Mouse (Mus musculus) brain, embryonic 18.5 days (tissue): ENCODE data around the gene Wasf1.

Experiments used
- DNase-seq: peaks from one replicate; pipeline ENCODE4 v3.0.0-alpha.2; 2012; ENCODE audit warnings: low read depth, low spot score

Wasf1 gene

DNA sequence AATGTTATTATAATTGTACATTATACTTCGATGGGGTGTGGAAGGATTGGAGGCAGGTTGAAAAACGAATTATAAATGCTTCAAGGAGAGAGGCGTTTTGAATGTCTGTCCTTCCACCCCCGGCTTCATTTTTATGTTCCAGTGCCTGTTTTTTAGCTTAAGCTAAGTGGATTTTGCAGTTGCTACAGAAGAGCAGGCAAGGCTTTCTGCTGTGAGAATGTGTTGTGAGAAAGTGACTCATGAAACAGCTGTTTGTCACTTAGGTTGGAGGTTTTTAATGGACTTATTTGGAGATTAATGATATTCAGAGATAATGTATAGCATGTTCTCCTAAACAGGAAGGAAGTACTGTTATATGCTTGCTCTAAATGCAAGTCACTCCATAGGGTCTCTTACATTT, 5.9 kb downstream of the Wasf1 start:
- no peak for DNase-seq

DNA sequence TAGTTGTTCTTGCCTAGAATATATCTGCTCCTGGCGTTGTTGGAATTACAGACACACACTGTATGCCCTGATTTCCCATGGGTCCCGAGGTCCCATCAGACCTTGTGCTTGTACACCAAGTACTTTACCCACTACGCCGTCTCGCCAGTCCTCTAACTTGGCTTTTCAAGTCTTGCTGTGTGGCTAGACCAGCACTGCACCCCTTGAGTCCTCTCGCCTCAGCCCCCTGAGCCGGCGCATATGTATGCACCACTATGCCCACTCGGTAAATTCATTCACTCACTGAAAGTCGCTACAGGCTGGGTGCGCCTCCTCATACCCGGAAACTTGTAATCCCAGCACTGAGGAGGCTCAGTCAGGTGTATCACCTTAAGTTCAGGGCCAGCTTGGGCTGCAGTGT, 12.5 kb downstream of the Wasf1 start:
- DNase-seq: no peak

DNA sequence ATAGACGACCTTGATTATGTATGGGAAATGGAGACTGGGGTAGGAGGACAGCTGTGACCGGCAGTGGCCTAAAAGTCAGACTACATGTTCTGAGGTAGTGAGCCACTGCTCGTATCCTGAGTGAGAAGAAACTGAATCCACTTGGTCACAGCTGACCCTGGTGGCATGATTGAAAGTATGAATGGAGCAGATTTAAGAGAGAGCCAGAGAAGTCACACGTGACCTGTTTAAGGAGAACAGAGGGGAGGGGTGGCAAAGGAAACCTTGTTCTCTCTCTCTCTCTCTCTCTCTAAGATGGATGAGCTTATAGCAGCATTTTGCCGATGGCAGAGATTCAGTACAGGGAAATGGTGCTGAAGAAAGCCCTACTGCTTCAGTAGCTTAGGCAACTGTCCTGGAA, 13.4 kb downstream of the Wasf1 start:
- no peak for DNase-seq

DNA sequence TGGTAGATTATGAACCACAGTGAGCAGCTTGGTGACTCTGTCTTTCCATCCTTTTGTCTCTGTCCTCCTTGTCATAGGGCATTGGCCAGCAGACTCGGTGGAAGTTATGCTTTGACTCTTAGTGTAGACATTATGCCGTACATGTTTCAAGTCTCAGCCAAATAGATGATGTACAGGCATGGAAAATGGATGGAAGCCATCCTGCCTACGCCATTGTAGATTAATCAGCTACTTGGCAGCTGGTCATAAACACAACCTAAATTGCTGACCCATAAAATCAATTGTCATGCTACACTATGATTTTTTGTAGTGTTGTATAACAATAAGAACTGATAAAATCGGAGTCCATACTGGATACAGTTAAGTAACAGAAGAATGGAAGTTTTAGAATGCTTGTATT, 18.5 kb downstream of the Wasf1 start:
- no peak for DNase-seq

DNA sequence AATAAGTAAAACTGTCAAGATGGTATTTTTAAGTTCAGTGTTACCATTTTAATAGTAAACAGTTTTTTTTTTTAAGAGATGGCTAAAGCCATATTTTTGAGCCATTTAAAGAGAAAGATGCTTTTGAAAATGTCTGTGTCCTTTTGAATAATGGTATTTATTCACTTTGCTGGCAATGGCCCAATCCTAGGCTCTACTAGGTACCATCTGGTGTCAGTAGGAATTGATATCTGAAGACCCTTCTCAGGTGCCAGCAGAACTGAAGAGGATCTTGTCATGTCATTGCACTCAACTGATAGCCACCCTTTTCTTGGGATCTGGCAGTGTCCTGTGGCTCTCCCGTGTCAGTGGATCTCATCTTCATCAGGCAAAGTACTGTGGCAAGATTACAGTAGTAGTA, 22.9 kb downstream of the Wasf1 start:
- no peak for DNase-seq

DNA sequence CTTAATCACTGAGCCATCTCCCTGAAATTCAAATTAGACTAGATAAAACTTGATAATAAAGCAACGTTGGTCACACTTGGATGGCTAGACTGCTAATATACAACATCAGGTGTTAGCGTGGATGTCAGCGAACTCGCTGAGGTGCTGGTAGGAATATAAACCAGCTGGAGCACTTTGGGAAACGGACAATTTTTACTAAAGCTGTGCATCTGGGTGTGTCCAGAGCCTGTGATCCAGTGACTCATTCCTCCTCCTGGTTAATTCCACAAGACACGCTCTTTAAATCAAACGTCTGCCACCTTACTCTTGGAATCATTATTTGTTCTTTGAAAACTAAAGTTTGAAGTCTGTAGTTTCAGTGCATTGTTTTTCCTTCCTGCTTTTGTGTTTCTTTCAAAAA, 23.5 kb downstream of the Wasf1 start:
- no peak for DNase-seq

DNA sequence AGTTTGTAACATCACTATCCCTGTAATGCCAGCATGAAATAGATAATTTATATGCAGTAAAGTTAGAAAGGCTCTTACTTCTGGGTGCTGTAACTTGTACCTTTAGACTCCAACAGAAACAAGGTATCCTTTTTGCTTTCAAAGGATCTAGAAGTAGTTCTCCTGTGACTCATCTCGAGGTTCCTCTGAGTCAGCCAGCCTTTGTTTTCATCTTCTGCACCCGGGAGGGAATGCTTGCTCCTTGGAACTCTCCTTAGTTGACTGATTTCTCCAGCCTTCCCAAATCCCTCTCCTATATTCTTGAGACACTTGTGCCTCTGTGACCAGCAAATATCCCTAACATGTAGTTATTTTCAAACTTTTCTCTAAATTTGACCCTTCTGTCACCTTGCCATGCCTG, 25.3 kb downstream of the Wasf1 start:
- no peak for DNase-seq

DNA sequence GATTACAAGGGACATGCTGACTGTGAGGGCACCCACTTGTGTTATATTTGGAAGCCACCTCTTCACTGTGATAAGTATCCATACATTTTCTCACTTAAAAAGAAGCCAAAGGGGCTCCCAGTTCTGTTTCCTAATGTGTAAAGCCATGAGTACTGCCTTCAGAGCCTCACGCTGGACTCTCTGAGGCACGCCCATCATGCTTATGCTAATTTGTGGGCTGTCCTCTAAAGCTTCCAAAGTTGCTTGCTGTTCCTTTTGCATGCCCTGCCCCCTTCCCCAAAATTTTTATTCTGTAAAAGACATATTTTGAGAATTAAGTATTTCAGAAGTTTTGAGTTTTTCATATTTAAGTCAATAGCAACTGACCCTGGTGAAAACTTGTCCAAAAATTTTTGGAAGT, 27.5 kb downstream of the Wasf1 start:
- DNase-seq: no peak

DNA sequence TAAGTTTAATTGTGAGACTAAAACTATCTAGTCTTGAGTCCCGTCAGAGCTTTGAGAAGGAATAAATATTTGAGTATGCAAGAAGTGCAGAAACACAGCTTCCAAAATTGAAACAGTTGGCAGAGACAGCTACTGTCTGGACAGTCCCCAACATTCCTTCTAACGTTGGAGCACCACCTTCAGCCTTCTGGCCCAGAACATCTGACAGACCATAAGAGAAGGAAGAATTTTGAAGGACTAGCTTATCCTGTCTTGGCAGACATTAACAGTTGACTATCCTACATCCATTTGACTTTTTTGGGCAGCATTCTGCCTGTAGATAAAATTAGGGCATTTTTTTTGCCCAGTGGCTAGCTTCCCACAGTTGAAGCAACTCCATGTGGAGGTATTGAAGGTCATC, 32.0 kb downstream of the Wasf1 start:
- no peak for DNase-seq

DNA sequence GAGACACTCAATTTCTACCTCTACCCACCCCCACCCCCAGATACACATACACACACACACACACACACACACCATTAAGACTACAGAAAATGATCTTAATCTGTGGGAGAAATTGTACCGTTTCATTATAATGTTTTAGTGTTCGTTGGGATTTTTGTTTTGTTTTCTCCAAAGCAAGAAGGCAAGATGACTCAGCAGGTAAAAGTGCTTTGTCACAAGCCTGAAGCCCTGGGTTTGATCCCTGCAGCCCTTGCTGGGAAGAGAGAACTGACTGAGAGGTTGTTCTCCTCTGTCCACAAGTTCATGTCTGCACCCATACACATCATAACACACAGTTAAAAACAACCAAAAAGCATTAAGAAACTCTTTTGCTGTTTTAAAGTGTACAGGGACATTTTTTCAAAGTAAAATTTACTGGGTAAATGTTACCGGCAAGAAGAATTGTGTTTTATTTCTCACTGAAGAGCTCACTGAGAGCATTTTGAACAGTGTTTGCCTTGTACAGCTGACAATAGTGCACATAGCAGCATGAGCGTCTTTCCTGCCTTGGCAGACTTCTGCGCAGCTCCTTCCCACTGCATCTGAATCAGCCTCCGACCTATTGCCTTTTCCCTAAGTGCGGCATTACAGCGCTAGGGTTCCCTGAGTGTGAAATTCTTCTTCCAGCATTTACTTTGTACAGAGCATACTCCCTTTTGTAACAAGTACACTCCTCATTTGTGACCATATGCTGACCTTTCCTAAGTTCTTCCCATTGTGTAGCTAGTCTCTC, 35.6 kb downstream of the Wasf1 start:
- DNase-seq: no peak

DNA sequence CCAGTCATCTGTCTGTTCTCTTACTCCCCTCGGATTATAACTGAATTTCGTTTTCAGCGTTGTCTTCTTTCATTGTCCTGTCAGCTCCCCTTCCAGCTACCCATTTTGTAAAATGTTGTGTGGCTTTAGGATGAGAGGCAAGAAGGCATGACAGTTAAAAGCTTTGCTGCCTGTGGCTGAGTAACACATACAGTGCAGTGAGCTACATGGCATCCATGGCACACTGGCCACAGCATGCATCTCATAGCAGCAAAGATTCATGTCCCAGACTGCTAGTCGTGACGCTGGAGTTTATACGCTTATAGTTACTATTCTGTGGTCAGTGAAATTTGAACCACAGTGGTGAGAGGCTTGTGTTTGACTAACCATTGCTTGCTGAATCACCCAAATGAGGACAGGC, 36.2 kb downstream of the Wasf1 start:
- DNase-seq: no peak

DNA sequence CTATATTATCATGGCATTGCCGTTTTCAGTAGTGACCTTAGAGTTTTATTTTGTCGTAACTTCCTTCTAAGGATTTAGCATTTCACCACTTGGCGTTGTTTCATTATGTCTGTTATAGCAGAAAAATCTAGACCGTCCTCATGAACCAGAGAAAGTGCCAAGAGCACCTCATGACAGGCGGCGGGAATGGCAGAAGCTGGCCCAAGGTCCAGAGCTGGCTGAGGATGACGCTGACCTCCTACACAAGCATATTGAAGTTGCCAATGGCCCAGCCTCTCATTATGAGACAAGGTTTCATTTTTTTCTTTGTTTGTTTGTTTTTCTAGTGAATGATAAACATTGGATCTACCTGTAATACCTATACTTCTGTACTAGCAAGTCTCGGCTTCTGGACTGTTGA, 49.7 kb downstream of the Wasf1 start:
- DNase-seq: no peak

DNA sequence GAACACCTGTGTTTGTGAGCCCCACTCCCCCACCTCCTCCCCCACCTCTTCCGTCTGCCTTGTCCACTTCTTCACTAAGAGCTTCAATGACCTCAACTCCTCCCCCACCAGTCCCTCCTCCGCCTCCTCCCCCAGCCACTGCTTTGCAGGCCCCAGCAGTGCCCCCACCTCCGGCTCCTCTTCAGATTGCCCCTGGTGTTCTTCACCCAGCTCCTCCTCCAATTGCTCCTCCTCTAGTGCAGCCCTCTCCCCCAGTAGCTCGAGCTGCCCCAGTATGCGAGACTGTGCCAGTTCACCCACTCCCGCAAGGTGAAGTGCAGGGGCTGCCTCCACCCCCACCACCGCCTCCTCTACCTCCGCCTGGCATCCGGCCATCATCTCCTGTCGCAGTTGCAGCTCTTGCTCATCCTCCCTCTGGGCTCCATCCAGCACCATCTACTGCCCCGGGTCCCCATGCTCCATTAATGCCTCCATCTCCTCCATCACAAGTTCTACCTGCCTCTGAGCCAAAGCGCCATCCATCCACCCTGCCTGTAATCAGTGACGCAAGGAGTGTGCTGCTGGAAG, 53.0 kb downstream of the Wasf1 start:
- DNase-seq: no peak

DNA sequence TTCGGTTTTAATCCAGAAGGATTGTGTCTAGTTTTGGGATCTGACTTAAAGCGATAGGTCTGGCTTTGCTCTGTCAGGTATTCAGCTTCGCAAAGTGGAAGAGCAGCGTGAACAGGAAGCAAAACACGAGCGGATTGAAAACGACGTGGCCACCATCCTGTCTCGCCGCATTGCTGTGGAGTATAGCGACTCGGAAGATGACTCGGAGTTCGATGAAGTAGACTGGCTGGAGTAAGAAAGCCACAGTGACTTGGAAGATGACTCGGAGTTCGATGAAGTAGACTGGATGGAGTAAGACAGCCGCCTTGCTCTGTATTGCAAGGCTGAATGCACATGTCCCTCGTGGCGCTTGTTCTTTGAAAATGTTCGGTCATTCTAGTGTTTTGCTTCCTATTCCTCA, 54.3 kb downstream of the Wasf1 start:
- no peak for DNase-seq

DNA sequence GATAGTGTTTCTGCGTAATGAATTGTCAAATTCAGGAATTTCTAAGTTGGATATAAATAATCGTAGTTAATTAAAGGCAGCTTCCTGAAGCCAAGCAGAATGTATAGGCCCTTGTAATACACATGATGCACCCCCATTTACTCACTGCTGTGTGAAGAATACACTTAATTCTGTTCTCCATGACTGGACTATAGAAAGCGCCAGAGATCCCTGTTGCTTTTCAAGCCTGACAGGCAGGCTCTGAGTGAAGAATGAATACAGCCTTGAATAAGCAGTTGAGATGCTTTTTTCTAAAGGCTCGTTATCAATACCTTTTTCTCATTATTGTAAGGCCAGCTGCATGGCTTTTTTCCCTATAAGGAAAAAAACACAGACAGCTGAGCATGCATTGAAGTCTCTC, 59.4 kb downstream of the Wasf1 start:
- no peak for DNase-seq

DNA sequence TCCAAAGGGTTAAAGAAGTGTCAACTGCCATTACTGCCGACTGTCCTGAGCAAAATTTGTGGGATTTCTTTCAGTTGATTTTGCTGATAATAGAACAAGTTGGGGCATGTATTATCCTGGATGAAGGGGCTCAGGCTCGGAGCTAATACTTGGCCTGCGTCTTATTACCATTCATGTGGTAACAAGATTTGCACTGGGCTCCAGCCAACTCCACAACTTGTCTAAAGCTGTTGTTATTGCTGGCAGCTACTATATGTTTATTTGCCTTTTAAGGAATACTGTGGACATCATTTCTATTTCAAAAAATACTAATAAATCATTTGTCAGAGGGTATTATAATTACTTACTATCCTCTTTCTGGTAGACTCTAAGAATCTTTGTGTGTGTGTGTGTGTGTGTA, 66.9 kb downstream of the Wasf1 start:
- DNase-seq: no peak

DNA sequence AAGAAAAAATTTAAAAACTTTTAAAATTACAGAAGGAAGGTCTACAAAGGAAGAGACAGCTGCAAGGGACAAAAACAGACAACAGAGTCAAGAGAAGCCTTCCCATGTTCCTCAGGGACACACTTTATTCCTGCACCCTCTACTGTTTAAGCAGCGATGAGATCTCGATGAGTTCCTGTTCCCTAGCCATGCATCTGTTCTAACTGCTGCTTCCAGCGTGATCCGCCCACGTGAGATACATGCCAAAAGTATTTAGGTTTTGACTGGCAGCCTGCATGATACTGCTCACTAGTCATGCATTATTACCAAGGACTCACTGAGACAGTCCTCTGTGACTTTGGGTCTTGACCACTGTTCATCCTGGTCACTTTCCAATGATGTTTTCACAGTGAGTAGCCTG, 72.9 kb downstream of the Wasf1 start:
- DNase-seq: no peak

DNA sequence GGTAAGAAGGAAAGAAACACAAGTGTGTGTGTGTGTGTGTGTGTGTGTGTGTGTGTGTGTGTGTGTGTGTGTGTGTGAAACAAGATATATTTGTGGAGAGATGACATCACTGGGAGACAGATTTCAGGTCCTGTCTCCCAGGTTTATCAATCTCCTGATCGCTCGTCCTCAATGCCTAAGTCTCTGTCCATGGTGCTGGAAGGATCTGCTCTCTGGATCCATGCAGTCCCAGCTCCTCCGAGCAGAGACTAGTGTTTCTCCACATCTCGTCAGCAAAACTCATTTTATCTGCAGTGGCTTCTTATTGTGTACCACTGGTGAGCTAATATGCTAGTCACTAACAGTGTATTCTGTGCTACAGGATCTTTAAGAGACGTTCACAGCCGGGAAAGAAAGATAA, 78.1 kb downstream of the Wasf1 start:
- DNase-seq: no peak

DNA sequence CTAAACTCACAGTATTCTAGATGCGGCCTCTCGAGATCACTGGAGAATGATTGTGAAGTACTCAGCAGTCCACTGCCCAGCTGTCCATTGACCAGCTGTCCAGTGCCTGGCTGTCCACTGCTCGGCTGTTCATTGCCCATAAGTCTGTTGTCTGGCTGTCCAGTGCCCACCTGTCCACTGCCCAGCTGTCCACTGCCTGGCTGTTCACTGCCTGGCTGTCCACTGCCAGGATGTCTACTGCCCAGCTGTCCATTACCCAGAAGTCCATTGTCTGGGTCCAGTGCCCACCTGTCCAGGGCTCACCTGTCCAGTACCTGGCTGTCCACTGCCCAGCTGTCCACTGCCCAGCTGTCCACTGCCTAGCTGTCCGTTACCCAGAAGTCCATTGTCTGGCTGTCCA, 78.7 kb downstream of the Wasf1 start:
- no peak for DNase-seq

DNA sequence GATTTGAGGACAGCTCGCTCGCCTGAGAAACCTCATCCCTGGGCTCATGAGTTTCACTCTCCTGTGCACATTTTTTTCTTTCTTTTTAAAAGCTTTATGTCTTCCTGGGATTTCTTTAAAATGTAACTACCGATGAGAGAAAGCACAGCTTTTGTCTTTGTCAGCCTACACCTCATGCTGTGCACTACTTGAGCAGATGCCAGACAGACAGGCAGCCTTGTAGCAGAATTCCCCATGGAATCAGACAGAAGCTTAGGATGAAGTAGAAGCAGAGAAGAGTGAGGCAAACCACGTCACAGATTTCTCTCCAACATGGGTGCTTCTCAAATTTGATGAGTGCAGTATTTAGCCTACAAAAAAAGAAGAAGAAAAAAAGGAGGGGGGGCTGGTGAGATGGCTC, 81.3 kb downstream of the Wasf1 start:
- no peak for DNase-seq

DNA sequence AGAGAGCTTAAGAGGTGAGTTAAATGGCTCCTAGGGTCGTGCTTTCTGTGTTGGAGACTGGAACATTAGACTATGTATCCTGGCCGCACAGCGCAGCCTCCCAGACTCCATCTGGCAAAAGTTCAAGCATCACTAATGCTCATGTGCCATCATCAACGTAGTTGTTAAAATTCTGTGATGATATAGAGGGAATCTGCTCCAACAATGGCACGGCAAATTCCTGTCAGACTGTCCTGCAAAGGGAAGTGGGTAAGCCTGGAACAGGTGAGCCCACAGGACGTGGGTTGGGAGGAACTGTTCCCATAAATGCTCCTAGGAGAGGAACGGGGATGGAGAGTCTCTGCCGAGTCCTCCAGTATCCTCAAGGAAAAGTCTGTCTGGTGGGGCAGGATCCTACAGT, 85.3 kb downstream of the Wasf1 start:
- no peak for DNase-seq

DNA sequence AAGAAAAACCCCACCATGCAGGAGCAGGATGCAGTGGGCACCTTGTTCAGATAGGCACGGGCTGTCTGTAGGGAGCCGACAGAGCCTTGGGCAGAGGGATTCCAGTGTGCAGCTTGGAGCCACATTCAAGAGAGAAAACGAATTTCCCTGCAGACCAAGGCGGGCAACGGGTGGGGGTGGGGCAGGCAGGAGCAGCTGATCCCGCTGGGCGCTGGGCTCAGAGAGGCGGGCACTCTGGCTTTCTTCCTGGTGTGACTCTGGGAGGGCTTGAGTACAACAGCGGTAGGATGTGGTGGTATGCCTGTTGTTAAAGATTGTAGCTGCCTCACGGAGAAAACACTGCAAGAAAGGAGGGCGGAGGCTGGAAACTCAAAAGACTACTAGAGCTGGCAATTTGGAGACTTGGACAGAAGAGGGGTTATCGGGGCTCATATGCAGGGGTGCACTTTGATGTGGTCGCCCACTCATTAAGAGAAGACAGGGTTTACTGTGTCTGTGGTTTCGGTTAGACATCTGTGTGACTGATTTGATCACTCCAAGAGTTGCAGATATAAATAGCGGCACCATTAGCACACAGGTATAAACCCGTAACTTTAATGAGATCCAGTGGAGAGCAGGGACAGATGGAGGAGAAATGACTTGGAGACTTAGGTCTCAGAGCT, 86.2 kb downstream of the Wasf1 start:
- DNase-seq: no peak

DNA sequence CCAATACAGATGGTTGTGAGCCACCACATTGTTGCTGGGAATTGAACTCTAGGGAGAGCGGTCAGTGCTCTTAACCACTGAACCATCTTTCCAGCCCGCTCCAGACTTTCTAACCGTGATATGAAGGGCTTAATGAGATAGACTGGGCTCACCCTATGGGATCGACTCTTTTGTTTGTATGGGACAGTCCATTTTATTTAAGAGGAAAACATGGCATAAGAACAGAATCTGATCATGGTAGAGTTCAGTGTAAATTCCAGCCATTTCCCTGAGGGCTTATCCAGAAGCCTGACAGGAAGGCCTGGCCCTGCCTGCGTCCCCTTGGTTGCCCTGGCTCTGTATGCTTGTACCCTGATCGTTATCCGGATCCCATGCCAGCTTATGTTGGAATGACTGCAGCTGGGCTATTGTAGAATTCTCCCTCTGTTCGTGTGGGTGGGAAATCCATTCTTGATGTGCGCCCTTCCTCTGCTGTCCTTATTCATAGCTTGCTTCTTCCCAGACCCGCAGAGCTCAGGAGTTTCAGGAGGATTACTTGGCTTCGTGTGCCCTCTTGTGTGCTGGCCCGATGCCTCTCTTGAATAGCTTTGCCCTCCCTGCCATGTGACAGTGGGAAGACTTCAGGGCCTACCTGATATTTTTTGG, 87.4 kb downstream of the Wasf1 start:
- DNase-seq: peak; percentile 45
